Mouse (Mus musculus) ovary, postnatal 14 days (tissue): ENCODE data around the gene Gm28035.

Experiments used
- DNase-seq: peaks from one replicate; pipeline ENCODE4 v3.0.0; 2022; ENCODE audit warnings: low spot score

Gene Gm28035

DNA sequence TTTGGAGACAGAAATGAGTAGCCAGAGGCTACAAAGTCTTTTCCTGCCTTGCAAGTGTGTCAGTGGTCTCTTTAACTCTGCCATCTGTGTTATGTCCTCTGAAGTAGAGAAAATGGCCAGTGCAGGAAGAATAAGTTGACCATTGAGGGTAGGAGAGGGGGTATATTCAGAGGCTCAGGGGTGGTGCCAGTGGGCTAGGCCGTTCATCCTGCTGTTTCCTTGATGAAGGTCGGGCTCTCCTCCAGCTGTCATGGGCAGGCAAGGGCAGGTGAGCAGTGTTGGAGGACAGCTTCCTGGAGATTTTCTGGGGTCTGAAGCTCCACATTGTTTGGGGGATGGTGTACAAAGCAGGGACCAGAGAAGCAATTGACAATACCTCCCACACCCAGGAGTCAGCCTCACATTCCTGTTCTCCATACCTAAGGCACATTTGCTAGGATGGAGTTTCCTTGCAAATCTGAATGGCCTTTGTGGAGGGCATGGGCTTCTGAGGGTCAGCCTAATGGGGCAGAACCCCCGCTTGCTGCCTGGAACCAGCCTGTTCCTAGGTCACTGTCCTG, 1.4 kb upstream of the Gm28035 start:
- DNase-seq, result no peak

DNA sequence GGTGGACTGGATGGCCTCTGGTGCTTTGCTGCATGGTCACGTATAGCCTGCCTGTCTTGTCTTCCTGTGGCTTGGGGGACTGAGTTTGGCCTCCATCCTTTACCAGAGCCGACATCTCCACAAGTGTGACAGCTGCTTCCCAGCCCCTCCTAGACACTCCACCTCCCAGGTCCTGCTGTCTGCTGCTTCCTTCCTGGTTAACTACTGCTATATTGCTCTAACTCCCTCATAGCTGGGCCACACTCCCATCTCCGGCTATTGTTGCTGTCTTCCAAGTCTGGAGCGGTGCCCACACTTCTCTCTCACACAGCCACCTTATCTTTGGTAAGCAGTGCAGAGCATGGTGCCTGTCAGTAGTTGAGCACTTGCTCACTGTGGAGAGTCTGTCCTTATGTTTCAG, 590 bp upstream of the Gm28035 start:
- DNase-seq, result no peak

DNA sequence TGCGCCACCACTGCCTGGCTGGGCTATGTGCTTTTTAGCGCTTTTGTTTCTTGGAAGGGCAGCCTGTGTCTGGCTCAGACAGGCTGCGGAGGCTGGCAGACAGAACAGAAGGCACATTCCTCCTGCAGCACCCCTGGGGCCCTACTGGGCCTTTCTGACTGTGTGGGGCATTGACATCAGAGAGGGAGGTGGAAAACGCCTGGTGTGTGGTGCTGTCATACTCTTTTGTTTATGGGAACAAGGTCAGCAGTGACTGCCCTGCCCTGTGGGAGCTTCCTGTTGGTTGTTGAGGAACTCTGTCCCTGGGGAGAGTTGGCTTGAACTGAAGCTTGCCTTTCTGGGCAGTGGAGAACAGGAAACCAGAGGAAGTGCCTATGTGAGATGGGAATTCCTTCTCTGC, 2.1 kb downstream of the Gm28035 start:
- no peak for DNase-seq

DNA sequence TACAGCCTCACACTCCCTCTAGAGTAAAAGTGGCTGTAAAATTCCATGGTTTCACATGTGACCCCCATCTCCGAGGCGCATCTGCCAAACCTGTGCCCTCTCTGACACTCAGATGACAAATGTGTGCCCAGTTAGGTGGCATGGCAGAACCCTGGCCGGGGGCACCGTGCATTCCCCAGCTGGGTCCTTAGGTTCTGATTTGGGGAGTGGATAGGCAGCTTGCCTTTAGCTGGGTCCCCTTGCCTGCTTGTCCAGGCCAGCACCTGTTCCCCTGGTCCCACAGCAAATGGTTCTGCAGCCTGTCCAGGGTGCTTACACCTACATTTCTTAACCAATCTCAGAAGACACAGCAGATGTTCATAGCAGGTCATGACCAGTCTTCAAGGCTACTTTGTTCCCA, 3.0 kb downstream of the Gm28035 start:
- DNase-seq, result no peak

DNA sequence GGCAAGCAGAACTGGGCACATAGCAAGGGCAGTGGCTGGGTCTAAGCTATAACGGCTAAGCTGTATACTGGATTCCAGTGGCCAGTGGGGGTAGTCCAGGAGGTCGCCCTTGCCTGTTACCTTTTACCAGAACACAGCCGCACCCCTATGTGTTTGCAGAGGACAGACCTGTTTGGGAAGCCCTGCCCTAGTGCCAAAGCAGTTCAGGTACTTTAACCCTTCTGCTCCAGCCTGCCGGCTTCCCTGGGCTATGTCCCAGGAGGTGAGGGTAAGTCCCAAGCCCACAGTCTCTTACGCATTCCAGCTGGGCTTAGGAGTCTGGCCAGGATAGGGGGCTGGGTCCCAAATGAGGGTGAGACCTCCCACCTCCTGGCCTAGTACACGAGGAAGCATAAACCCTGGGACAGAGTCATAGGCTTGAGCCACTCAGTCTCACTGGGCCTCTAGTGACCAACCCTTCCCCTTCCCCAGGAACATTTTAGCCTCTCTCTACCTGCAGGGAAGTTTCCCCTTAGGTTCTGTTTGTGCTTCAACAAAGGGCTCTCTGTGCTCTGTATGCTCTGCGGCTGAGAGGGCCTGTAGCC, 4.3 kb downstream of the Gm28035 start:
- no peak for DNase-seq

DNA sequence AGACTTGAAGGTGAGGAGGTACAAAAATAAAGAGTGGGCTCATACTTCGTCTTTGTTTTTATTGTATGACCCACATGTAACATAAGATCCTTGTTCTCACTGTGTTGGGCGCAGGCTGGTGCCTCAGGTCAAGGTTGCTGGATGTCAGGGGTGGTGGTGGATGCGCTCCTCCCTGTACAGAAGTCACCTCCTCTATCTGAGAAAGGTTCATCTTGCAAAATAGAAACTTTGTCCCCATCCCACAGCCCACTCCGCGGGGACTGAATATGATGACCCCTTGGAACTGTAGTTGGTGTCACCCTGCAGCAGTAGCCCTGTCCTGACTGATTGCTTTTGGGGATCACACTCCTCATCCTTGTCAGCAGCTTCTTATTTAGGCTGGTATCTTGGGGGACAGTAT, 6.7 kb downstream of the Gm28035 start:
- DNase-seq, result no peak

DNA sequence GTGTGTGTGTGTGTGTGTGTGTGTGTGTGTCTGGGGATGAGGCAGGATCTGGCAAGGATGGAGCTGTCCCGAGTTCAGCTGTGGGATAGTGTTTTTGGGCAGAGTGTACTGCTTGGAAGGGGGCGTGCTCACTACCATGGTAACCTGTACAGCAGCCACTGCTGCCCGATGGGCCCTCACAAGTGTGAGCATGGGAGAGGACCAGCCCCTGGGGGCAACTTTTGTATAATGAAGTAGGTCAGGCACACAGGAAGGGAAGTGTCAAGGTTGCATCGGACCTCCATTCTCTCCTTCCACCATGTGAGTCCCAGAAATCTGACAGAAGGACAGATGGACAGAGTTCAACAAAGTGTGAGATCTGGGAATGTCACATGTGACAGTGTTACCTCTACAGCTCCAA, 7.3 kb downstream of the Gm28035 start:
- no peak for DNase-seq

DNA sequence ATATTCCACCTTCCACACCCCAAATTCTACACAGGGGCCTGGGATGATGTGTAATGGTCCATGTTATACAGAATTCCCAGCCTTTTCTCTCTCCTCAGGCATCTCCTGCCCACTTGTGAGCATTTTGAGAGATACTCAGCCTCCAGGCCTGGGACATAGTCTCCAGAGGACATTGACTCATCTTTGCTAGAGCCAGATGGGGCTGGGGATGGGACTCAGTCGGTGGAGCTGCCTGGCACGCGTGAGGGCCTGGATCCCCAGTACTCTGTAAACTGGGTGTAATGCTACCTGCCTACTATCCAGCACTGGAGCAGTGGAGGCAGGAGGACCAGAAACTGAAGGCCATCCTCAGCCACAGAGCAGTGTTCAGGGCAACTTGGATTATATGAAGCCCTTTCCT, 8.8 kb downstream of the Gm28035 start:
- no peak for DNase-seq

DNA sequence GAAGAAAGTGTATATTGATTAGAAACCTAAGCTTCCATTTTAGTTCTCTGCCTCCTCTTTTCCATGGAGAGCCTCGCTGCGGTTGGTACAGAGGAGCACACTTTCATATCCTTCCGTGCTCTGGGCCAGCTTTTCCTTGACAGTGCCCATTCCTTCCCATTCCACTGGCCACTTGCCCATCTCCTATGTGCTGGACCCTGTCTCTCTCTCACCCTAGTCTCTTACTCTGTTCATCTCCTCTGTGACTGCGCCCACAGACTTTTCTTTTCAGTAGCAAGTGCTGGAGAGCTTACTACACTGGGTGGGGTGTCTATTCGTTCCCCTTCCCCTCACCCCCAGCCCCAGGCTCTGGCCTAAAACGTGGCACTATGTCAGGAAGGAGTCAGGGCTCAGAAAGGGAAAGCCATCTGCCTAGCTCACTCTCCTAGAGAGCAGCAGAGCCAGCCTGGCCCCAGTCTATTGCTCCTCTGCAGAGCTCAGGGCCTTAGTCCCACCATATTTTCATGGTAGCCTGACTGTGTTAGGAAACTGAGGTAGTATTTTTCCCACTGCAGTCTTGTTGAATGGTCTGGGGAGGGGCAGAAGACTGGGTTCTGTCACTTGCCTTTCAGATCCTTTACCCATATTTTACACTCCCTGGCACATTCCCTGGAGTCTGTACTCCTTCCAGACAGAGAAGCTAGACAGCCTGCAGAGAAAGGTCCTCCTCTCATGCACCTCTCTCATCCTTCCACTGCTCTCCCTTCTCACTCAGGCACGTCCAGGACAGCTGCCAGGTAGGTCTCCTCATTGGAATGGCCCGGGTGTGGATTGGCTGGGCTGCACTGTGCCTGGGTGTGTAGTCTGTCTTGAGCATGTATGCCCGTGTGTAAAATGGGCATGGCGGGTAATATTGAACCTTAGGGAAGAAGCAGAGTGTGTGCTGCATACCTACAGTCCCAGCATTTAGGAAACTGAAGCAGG, 10.1 kb downstream of the Gm28035 start:
- DNase-seq, result no peak

DNA sequence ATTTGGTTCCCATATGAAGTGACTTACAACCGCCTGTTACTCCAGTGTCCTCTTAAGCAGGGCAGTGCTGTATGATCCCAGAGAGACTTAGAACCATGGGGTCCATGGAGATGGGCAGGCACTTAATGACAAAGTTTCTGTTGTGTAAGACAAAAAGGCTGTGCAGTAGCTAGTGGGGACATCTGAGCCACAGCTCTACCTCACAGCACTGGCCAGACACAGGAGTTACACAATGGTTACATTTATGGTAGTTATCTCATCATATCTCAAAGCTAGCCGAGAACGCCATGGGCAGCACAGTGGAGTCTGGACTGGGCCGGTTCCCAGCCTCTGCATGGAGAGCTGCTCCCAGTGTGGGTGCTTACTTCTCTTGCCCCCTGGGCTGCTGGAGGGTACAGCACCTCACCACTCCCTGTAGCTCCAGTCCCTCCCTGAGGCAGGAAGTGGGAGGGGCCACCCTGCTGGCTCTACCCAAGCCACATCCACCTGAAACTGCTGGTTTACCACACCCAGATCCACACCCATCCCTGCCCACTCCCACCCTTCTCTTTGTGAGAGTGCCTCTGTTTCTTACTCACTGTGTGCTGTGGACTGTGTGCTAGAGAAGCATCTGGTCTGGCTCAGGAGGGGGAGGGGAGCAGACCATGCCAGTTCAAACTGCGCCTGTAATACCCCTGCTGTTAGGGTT, 11.2 kb downstream of the Gm28035 start:
- no peak for DNase-seq

DNA sequence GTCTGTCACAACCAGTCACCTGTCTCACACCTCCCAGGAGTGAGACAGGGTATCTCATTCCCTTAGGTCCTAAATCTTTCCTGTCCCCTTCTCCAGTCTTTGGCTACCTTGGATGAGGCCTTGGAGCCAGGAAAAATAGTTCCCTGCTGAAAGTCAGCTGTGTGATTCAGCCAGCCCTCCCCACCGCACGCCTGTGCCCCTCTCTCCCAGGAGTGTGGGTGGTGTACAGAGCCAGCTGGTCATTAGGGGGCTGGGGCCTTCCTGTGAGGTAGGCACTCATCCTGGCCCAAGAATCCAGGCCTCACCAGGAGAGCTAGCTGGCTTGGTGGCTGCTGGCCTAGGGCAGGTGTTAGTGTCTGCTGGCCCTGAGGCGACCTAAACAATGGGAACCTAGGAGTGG, 12.2 kb downstream of the Gm28035 start:
- DNase-seq, result no peak

DNA sequence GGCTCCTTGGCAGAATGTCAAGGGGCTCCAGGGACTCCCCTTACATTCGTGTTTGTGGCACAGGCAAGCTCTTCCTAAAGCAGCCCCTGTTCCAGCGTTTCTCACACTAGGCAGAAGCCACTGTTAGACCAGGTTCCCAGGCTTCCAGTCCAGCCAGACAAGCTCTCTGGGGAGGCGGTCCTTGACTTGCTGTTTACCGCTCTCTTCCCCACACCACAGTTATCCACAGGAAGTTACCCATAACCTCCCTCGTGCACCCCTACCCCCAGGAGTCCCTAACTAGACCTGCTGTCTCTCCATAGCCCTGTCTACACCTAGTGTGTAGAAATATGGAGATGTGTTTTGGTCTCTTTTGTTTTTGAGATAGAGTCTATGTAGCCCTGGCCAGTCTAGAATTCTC, 13.4 kb downstream of the Gm28035 start:
- DNase-seq, result no peak

DNA sequence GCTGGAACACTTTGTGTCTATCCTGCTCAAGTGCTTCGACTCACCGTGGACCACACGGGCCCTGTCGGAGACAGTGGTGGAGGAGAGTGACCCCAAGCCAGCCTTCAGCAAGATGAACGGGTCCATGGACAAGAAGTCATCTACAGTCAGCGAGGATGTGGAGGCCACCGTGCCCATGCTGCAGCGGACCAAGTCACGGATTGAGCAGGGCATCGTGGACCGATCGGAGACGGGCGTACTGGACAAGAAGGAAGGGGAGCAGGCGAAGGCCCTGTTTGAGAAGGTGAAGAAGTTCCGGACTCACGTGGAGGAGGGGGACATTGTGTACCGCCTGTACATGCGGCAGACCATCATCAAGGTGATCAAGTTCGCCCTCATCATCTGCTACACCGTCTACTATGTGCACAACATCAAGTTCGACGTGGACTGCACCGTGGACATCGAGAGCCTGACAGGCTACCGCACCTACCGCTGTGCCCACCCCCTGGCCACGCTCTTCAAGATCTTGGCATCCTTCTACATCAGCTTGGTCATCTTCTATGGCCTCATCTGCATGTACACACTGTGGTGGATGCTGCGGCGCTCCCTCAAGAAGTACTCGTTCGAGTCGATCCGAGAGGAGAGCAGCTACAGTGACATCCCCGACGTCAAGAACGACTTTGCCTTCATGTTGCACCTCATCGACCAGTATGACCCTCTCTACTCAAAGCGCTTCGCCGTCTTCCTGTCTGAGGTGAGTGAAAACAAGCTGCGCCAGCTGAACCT, 15.4 kb downstream of the Gm28035 start:
- DNase-seq, result no peak

DNA sequence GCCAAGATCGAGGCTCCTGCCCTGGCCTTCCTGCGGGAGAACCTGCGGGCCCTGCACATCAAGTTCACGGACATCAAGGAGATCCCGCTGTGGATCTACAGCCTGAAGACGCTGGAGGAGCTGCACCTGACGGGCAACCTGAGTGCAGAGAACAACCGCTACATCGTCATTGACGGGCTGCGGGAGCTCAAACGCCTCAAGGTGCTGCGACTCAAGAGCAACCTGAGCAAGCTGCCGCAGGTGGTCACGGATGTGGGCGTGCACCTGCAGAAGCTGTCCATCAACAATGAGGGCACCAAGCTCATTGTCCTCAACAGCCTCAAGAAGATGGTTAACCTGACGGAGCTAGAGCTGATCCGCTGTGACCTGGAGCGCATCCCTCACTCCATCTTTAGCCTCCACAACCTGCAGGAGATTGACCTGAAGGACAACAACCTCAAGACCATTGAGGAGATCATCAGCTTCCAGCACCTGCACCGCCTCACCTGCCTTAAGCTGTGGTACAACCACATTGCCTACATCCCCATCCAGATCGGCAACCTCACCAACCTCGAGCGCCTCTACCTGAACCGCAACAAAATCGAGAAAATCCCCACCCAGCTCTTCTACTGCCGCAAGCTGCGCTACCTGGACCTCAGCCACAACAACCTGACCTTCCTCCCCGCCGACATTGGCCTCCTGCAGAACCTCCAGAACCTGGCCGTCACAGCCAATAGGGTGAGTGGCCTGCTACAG, 16.4 kb downstream of the Gm28035 start:
- DNase-seq, result no peak

DNA sequence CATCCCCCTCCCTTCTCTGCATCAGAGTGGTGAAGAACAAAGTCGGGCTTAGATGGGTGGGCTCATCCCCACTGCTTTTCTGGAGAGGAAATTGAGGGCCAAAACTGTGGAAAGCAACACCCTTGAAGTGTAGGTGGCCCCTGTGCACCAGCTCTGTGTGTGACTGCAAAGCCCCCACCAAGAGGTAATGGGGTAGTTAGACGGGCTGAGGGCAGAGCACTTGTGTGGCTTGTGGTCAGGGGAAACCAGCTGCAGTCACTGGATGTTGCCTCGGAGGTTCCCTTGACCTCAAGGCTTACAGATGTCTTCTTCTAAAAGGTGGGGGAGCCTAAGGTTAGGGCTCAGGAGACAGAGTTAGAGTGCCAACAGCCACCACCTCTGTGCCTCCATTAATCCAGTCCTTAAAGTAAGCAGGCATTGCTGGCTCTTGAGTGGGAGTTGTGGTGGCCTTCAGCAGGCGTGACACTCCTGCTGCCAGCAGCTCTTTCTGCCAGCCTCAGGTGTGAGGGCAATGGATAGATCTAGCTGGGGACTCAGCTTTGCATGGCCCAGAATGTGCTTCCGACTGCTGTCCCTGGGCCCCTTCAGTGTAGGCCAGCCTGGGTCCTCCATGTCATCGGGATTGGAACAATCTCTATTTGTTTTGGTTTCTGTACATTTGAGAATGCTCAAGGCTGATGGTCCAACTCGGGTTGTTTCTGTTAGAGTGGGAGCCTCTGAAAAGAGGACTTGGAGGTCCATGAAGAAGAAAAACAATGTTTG, 17.5 kb downstream of the Gm28035 start:
- no peak for DNase-seq

DNA sequence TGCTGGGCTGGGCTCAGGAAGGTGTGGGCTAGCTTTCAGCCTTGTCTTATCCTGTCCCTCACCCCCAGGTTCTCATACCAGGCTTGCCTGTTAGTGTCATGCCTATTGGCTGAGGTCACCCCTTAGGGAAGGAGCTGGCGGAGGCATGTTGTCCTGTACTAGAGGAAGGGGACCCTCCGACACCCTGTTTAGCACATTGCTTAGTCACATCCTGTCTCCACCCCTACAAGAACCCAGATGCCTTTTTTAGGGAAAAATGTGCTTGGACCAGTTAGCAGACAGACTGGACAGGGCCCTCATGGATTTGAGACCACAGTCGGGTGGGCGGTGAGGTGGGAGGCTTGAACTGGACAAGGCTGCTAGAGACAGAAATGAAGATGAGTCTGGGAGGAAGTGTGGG, 18.2 kb downstream of the Gm28035 start:
- DNase-seq, result no peak

DNA sequence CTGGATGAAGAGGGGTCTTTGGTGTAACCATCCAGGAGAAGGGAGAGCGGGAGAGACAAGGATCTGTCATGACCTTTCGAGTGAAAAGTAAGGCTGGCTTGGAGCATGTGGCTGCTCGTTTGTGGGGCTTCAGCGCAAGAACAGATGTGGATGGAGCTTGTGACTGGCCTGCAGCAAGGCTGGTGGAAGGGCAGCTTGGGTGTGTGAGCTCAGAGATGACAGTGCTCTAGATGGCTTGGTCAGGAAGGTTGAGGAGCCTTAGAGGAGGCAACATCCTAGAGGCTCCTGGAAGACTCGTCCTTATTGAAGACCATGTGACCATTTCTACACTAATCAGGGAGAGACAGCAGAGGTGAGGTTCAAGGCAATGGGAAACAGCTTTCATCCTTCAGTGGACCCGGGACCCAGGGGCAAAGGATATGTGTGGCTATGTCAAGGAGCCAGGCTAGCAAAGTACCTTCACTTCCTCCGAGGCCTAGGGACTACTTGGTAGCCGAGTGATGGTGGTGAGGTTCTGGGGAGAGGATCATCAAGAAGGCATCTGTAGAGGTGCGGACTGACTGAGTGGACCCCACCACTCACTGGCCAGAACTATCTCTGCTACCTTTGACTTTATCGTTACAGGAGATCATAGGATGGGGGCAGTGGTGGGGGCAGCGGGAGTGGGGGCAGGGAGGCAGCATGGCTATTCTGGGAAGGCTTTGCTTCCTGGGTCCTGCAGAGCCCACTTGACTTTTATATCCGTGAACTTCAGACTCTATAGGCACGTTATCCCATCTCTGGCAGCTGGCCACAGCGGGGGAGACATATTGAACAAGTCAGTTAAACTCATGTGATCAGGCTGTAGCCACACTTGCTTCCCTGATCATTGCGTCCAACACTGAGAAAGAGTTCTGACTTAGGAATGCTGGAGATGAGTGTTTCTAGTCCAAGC, 19.0 kb downstream of the Gm28035 start:
- no peak for DNase-seq

DNA sequence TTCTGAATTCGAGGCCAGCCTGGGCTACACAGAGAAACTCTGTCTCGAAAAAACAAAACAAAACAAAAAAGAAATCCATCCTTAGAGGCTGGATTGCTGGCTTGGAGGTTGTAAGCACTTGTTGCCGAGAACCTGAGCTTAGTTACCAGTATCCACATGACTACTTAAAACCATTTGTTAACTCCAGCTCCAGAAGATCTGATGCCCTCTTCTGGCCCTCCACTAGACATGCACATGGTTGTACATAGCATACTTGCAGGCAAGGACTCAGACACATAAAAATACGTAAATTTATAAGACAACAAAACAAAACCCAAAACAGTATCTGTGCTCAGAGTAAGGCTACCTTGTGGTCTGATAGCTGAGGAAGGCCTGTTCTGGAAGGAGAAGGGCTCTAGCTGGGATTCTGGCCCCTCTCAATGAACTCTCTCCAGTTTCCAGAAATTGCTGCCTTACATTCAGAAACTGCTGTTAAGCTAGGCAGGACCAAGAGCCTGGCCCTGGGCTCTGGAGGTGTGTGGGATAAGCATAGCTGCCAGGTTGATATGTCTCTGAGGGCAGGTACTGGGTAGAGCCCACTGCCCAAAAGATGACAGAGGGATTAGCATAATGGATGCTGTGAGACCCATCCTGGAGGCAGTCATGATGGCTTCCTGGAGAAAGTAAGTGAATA, 20.8 kb downstream of the Gm28035 start:
- no peak for DNase-seq
